Mouse (Mus musculus) small intestine, adult 2 months (tissue): ENCODE results near the gene Ablim2.

Experiments used
- CTCF ChIP-seq: fragments of 200-500 bp; IDR thresholded peaks from 2 replicates; pipeline ENCODE4 v1.5.1; 2012; ENCODE audit warnings: low read depth, mild to moderate bottlenecking, control low read depth, inconsistent platforms, low read length, moderate library complexity, mixed read lengths; ENCODE audit not compliant: insufficient replicate concordance, insufficient read length; ENCODE audit errors: extremely low read depth
- POLR2A ChIP-seq: fragments of 200-500 bp; IDR thresholded peaks from 2 replicates; pipeline ENCODE4 v1.6.1; 2012; ENCODE audit warnings: low read depth, mild to moderate bottlenecking, control low read depth, inconsistent platforms, low read length, moderate library complexity

- TF ChIP-seq CTCF = no peak
- no peak for TF ChIP-seq POLR2A
These were observed 36.3 kb downstream of the Ablim2 start for GRCm38 (mm10) chr5:35793971-35794370.
